Mouse (Mus musculus) ES-E14 (cell line): ENCODE data around the gene Dixdc1. TPM values are rescaled to one million over a fixed set of nuclear protein-coding genes. Genes with fewer than 3 reads are reported as not detected.
"Not testable (repeated sequence)": the region's sequence is repeated elsewhere in the genome, so short reads cannot be mapped to it uniquely, and the experiment has no call there.

Experiments
- DNase-seq: peaks from one replicate; pipeline ENCODE4 v3.0.0-alpha.2; 2013; ENCODE audit warnings: low read depth, low spot score
- H3K27ac ChIP-seq: 2 replicates; pipeline ENCODE4 v1.5.1; 2012; ENCODE audit warnings: low read depth, mild to moderate bottlenecking, low read length, moderate library complexity, mixed read lengths; ENCODE audit not compliant: poor library complexity, insufficient read depth, severe bottlenecking
- H3K36me3 ChIP-seq: 2 replicates; pipeline ENCODE4 v1.6.1; 2012; ENCODE audit warnings: mild to moderate bottlenecking, low read length, moderate library complexity, mixed read lengths; ENCODE audit not compliant: control insufficient read depth, poor library complexity, insufficient read depth, severe bottlenecking
- H3K4me1 ChIP-seq, 2 experiments: fragments of 150-350 bp in 1 of 2; sonication (generic) in 1 of 2; 2 replicates each; pipeline ENCODE4 v1.6.1; 2012; ENCODE audit warnings: low read length in 2 of 2, mild to moderate bottlenecking in 1 of 2, mixed read lengths in 1 of 2; ENCODE audit not compliant: control insufficient read depth in 2 of 2, insufficient read depth in 2 of 2, poor library complexity in 1 of 2
- H3K4me3 ChIP-seq, 2 experiments: fragments of 150-350 bp in 1 of 2; sonication (generic) in 1 of 2; 2 replicates each; pipeline ENCODE4 v1.5.1; 2012; ENCODE audit warnings: low read length in 2 of 2, low read depth in 1 of 2, mild to moderate bottlenecking in 1 of 2, mixed read lengths in 1 of 2; ENCODE audit not compliant: insufficient read depth in 1 of 2, poor library complexity in 1 of 2, severe bottlenecking in 1 of 2
- H3K9ac ChIP-seq: 2 replicates; pipeline ENCODE4 v1.6.1; 2012; ENCODE audit warnings: low read depth, mild to moderate bottlenecking, low read length, mixed read lengths; ENCODE audit not compliant: poor library complexity, insufficient read depth, severe bottlenecking
- H3K9me3 ChIP-seq: fragments of 150-350 bp; sonication (generic); 2 replicates; pipeline ENCODE4 v1.6.1; 2012; ENCODE audit warnings: low read depth, mild to moderate bottlenecking, low read length; ENCODE audit not compliant: control insufficient read depth, insufficient read depth
- CHD2 ChIP-seq: IDR thresholded peaks from 2 replicates; pipeline ENCODE4 v1.6.1; 2014; ENCODE audit warnings: mild to moderate bottlenecking, low read depth, low read length, inconsistent platforms
- HCFC1 ChIP-seq: IDR thresholded peaks from 2 replicates; pipeline ENCODE4 v1.6.1; 2012; ENCODE audit warnings: low read length, inconsistent platforms, borderline replicate concordance; ENCODE audit not compliant: insufficient read depth
- MAFK ChIP-seq: IDR thresholded peaks from 2 replicates; pipeline ENCODE4 v1.6.1; 2014; ENCODE audit warnings: mild to moderate bottlenecking, low read depth, low read length, inconsistent platforms; ENCODE audit not compliant: insufficient read depth
- ZC3H11A ChIP-seq: IDR thresholded peaks from 2 replicates; pipeline ENCODE4 v1.6.1; 2012; ENCODE audit warnings: low read depth, mild to moderate bottlenecking, inconsistent platforms, low read length, borderline replicate concordance
- ZNF384 ChIP-seq: IDR thresholded peaks from 2 replicates; pipeline ENCODE4 v1.6.1; 2012; ENCODE audit warnings: low read depth, low read length, inconsistent platforms
- in situ Hi-C, 2 experiments: fragments of 600-800 bp; cut with MboI; formaldehyde crosslinking; loops; one replicate each; pipeline ENCODE4 v1.15.1; 2025; ENCODE audit warnings: low sequenced_read_pairs in 2 of 2, inconsistent platforms in 1 of 2; ENCODE audit not compliant: unreplicated experiment in 2 of 2
- total RNA-seq: library from RNA; depleted of rRNA; stranded (reverse); fragments of 300-350 nt; gene quantifications from 2 replicates; pipeline ENCODE4 v1.2.3, GENCODE M21; 2012

The Dixdc1 gene
- total RNA-seq, 1 experiment, result 4.1 TPM

GRCm38 (mm10) chr9:50646826-50647370 is 92.4 kb downstream of the Dixdc1 start:
- no peak overlapping the region for H3K27ac ChIP-seq
- peak; percentile 59 for DNase-seq
- TF ChIP-seq HCFC1 (no peak), MAFK (no peak), ZNF384 (no peak), CHD2 (no peak), ZC3H11A (no peak)
- H3K4me1 ChIP-seq, result no peaks in the 10 kb centered on the region
- H3K9me3 ChIP-seq, result no peaks in the 10 kb centered on the region
- no peak overlapping the region for H3K9ac ChIP-seq
- peaks cover 22% of the 10 kb centered on the region for H3K36me3 ChIP-seq
- in situ Hi-C loops, result no loop called here
- peak overlapping the region in 1 of 2 experiments; percentile 43; a peak in 2 of 4 replicates for H3K4me3 ChIP-seq

- Histone ChIP-seq H3K4me3 (no peak overlapping the region), H3K9ac (no peak overlapping the region), H3K27ac (no peak overlapping the region), H3K9me3 (no peaks in the 10 kb centered on the region), H3K36me3 (peaks cover 1% of the 10 kb centered on the region), H3K4me1 (no peaks in the 10 kb centered on the region)
- in situ Hi-C loops, result no loop called here
- DNase-seq, result no peak
- no peak for TF ChIP-seq CHD2
- TF ChIP-seq MAFK, result no peak
- TF ChIP-seq HCFC1, result no peak
- TF ChIP-seq ZNF384, result no peak
- no peak for TF ChIP-seq ZC3H11A
Observed at GRCm38 (mm10) chr9:50634270-50634669, 105.0 kb downstream of the Dixdc1 start.

GRCm38 (mm10) chr9:50633059-50633458 is 106.3 kb downstream of the Dixdc1 start:
- in situ Hi-C loops, result no loop called here
- Histone ChIP-seq H3K9ac (no peak overlapping the region), H3K9me3 (no peaks in the 10 kb centered on the region), H3K4me1 (no peaks in the 10 kb centered on the region), H3K36me3 (no peaks in the 10 kb centered on the region), H3K4me3 (no peak overlapping the region), H3K27ac (no peak overlapping the region)
- DNase-seq, result no peak
- TF ChIP-seq HCFC1, result no peak
- no peak for TF ChIP-seq CHD2
- no peak for TF ChIP-seq MAFK

GRCm38 (mm10) chr9:50632016-50632688 is 107.2 kb downstream of the Dixdc1 start:
- DNase-seq, result no peak
- no peaks in the 10 kb centered on the region for H3K4me1 ChIP-seq
- H3K4me3 ChIP-seq, result no peak overlapping the region
- in situ Hi-C loops, result no loop called here
- TF ChIP-seq ZNF384 (no peak), ZC3H11A (no peak), CHD2 (no peak), MAFK (no peak), HCFC1 (no peak)
- no peaks in the 10 kb centered on the region for H3K36me3 ChIP-seq
- H3K9ac ChIP-seq, result no peak overlapping the region
- no peaks in the 10 kb centered on the region for H3K9me3 ChIP-seq
- H3K27ac ChIP-seq, result no peak overlapping the region

GRCm38 (mm10) chr9:50630903-50631302 is 108.4 kb downstream of the Dixdc1 start:
- H3K4me3 ChIP-seq, H3K9me3 ChIP-seq, in situ Hi-C loops, H3K4me1 ChIP-seq, DNase-seq, H3K36me3 ChIP-seq, H3K9ac ChIP-seq, H3K27ac ChIP-seq: not testable (repeated sequence)
